Mouse (Mus musculus): ENCODE measurements at regions not wholly inside any gene's neighbourhood (a gene's known extent, or its start where the extent isn't known, plus 50 kb on each side); places are given as distances from the start of the nearest gene placed in this dataset.

DNA sequence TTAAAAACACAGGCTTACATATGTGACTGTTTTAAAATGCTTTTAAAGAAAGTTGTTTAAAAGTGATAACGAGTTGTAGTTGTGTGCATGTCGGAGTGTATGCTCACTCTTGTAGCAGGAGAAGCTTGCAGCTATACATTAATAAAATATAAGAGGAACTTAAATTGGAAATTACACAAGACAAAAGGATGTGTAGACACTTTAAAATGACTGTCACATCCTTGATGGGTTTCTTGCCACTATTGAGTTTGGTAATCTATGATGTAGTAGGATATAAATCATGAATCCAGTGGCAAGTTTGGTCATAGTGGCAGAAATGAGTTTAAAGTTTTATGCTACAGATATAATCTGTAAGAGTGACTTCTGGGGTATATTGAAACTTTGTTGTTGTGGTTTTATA lies 504.3 kb downstream of the Plcl1 start:
- Histone ChIP-seq H3K4me3 (replicated peaks; ENCODE audit: insufficient read depth, low read depth, low read length) (no peak overlapping the region), H3K4me1 (ENCODE audit: control insufficient read depth, insufficient read depth, low read length) (no peaks in the 10 kb centered on the region), H3K27ac (ENCODE audit: insufficient read depth, low read length) (no peak overlapping the region), H3K27me3 (ENCODE audit: control insufficient read depth, insufficient read depth, low read length) (no peaks in the 10 kb centered on the region)
- no peak for DNase-seq
- TF ChIP-seq POLR2A (IDR thresholded peaks at IDR 0.05; ENCODE audit: borderline replicate concordance, insufficient read depth, low read length) (no peak), CTCF (IDR thresholded peaks at IDR 0.05; ENCODE audit: borderline replicate concordance, insufficient read depth, low read depth, low read length) (no peak)
- 96% methylated on average over 2 of the region's 2 CpGs for WGBS

DNA sequence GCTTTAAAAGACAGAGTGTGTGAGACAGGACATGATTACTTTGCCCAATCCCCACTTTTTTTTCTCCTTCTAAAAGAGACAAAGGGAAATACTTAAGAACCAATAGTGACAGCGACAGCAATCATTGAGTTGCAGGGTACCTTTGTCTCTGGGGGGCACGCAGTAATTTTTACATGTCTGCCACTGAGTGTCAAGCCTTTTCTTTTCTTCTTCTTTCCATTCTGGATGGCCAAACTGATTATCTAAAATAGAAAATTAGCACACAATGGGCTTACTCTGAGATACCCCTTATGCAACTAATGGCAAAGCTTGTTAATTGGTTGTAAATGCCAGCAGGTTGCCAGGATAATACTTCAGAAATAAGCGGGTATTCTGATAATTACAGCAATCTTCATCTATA lies 508.6 kb downstream of the Plcl1 start:
- no peak overlapping the region for H3K27ac ChIP-seq (ENCODE audit: insufficient read depth, low read length)
- no peak overlapping the region for H3K4me3 ChIP-seq (replicated peaks; ENCODE audit: insufficient read depth, low read depth, low read length)
- DNase-seq = no peak
- 70% methylated on average over 3 of the region's 3 CpGs for WGBS
- TF ChIP-seq CTCF (IDR thresholded peaks at IDR 0.05; ENCODE audit: borderline replicate concordance, insufficient read depth, low read depth, low read length) (no peak), POLR2A (IDR thresholded peaks at IDR 0.05; ENCODE audit: borderline replicate concordance, insufficient read depth, low read length) (no peak)
- H3K4me1 ChIP-seq (ENCODE audit: control insufficient read depth, insufficient read depth, low read length) = no peaks in the 10 kb centered on the region
- no peaks in the 10 kb centered on the region for H3K27me3 ChIP-seq (ENCODE audit: control insufficient read depth, insufficient read depth, low read length)

DNA sequence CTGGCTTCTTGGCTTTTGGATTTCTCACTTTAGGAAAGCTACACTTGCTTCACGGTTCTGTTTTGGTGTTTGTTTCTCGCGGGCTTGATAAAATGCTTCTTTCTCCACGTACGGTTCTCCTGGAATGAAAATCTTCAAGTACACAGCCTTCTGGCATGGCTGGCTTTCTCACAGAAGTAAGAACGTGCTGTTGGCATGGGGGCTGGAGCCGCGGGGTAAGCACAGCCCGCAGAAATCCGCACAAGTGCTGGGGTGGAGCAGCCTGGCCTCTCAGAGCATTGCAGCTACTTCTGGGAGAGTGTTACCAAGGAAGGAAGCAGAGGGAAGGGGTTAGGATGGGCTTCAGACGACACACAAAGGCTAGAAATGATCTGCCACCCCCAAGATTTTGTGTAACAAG lies 510.2 kb downstream of the Plcl1 start:
- TF ChIP-seq CTCF (IDR thresholded peaks at IDR 0.05; ENCODE audit: borderline replicate concordance, insufficient read depth, low read depth, low read length) (no peak), POLR2A (IDR thresholded peaks at IDR 0.05; ENCODE audit: borderline replicate concordance, insufficient read depth, low read length) (no peak)
- Histone ChIP-seq H3K4me3 (replicated peaks; ENCODE audit: insufficient read depth, low read depth, low read length) (no peak overlapping the region), H3K27ac (ENCODE audit: insufficient read depth, low read length) (no peak overlapping the region), H3K4me1 (ENCODE audit: control insufficient read depth, insufficient read depth, low read length) (no peaks in the 10 kb centered on the region), H3K27me3 (ENCODE audit: control insufficient read depth, insufficient read depth, low read length) (no peaks in the 10 kb centered on the region)
- no peak for DNase-seq
- WGBS = 37% methylated on average over 11 of the region's 11 CpGs

DNA sequence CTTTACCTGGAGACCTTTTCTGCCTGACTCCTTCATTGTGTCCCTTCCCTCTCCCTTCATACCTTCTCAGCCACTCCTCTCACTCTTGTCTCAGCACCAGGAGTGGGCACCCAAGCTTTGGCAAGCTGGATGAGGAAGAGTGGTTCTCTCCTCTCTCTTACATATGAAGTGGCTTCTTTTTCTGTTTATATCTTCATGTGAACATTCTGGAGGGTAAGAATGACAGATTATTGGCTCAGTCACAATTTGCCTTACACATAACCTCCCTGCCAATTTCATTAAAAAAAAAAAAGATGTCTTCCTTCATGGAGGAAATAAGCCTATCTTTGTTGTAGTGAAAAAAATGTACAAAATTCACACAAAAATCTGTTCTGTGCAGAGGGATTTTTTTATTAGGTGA lies 513.8 kb downstream of the Plcl1 start:
- no peak for DNase-seq
- Histone ChIP-seq H3K4me3 (replicated peaks; ENCODE audit: insufficient read depth, low read depth, low read length) (no peak overlapping the region), H3K27me3 (ENCODE audit: control insufficient read depth, insufficient read depth, low read length) (no peaks in the 10 kb centered on the region), H3K4me1 (ENCODE audit: control insufficient read depth, insufficient read depth, low read length) (no peaks in the 10 kb centered on the region), H3K27ac (ENCODE audit: insufficient read depth, low read length) (no peak overlapping the region)
- no peak for TF ChIP-seq CTCF (IDR thresholded peaks at IDR 0.05; ENCODE audit: borderline replicate concordance, insufficient read depth, low read depth, low read length)
- no peak for TF ChIP-seq POLR2A (IDR thresholded peaks at IDR 0.05; ENCODE audit: borderline replicate concordance, insufficient read depth, low read length)

DNA sequence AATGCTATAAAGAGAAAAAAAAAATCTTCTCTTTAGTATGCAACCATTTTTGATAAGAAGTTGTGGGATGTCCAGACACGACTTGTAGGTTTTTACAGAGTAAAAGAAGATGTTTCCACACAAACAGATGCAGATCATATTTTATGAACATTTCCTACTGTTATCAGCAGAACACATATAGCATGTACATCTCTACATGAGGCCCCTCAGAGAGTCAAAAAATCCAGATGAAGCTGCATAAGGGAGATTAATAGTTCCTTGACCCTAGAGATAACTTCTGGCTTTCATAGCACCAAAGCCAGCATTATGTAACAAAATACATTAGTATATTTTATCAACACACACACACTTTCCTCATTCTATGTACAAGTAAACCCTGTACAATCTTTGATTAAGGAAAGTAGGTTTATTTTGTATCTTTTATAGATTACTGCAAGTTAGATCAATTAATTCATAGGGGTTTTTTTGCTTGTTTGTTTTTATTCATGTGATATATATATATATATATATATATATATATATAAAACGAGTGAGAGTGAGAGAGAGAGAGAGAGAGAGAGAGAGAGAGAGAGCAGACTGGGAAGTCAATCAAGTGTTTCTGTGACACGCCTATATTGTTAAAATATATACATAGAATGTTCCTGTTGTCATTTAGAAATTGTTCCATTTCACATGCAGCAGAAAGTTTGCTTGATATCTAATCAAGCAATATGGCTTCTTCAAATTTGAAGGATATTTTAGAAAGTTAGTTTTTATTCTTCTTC lies 541.2 kb downstream of the Plcl1 start:
- no peak for DNase-seq
- no peaks in the 10 kb centered on the region for H3K4me1 ChIP-seq (ENCODE audit: control insufficient read depth, insufficient read depth, low read length)
- no peak for TF ChIP-seq POLR2A (IDR thresholded peaks at IDR 0.05; ENCODE audit: borderline replicate concordance, insufficient read depth, low read length)
- TF ChIP-seq CTCF (IDR thresholded peaks at IDR 0.05; ENCODE audit: borderline replicate concordance, insufficient read depth, low read depth, low read length) = no peak
- no peaks in the 10 kb centered on the region for H3K27me3 ChIP-seq (ENCODE audit: control insufficient read depth, insufficient read depth, low read length)
- 65% methylated on average over 3 of the region's 3 CpGs for WGBS
- H3K27ac ChIP-seq (ENCODE audit: insufficient read depth, low read length) = no peak overlapping the region
- H3K4me3 ChIP-seq (replicated peaks; ENCODE audit: insufficient read depth, low read depth, low read length) = no peak overlapping the region

DNA sequence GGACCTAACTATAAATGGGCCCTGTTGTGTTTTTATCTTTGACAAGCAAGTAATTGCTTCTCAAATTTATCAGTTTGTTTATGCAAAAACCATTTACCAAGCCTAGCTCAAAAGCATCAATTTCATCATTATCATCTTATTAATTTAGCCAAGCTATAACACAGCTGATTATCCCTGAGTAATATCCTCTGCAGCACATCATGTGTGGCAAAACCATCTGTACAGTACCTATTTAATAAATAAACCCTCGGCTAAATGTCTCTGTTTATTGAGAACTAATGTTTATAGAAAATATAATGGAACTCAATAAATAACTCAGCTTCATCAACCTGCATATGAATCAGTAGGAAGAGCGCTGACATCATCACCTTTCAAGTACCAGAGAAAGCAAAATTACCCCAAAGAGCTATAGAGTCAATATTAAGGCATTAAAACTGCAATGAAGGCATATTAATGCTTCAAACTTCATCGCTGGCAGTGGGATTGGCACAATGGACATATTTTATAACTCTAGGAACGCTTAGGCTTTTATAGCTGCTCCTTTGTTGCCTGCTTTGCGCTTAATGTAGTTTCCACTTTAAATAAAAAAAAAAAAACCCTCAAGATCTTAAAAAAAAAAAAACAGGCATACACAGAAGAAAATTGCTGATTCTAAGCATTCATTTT lies 542.0 kb downstream of the Plcl1 start:
- TF ChIP-seq CTCF (IDR thresholded peaks at IDR 0.05; ENCODE audit: borderline replicate concordance, insufficient read depth, low read depth, low read length) (no peak), POLR2A (IDR thresholded peaks at IDR 0.05; ENCODE audit: borderline replicate concordance, insufficient read depth, low read length) (no peak)
- 80% methylated on average over 5 of the region's 5 CpGs for WGBS

DNA sequence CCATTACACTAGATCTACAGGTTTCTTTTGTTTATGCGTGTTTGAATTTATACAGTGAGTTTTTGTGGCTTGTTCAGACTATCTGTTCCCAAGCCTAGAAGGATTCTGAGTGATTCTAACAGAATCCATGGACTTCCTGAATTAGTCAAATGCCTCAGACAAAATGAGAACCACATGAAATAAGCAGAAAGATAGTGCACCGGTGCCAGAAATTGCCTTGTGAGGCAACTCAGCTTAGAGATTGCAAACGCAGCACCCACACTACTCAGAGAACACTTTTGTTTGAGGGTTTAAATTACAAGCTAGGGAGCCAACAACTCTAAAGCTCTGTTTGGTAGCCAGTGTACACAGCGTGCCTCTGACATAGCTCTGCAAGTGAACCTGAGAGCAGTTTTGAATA lies 543.9 kb downstream of the Plcl1 start:
- WGBS = 92% methylated on average over 4 of the region's 4 CpGs
- Histone ChIP-seq H3K27me3 (ENCODE audit: control insufficient read depth, insufficient read depth, low read length) (no peaks in the 10 kb centered on the region), H3K27ac (ENCODE audit: insufficient read depth, low read length) (no peak overlapping the region), H3K4me1 (ENCODE audit: control insufficient read depth, insufficient read depth, low read length) (no peaks in the 10 kb centered on the region), H3K4me3 (replicated peaks; ENCODE audit: insufficient read depth, low read depth, low read length) (no peak overlapping the region)
- DNase-seq = no peak
- TF ChIP-seq CTCF (IDR thresholded peaks at IDR 0.05; ENCODE audit: borderline replicate concordance, insufficient read depth, low read depth, low read length) (no peak), POLR2A (IDR thresholded peaks at IDR 0.05; ENCODE audit: borderline replicate concordance, insufficient read depth, low read length) (no peak)

More for the DNA sequence above, 542.0 kb downstream of the Plcl1 start:
- H3K4me3 ChIP-seq (replicated peaks; ENCODE audit: insufficient read depth, low read depth, low read length) = no peak overlapping the region
- H3K27me3 ChIP-seq (ENCODE audit: control insufficient read depth, insufficient read depth, low read length) = no peaks in the 10 kb centered on the region
- no peak overlapping the region for H3K27ac ChIP-seq (ENCODE audit: insufficient read depth, low read length)
- no peak for DNase-seq
- H3K4me1 ChIP-seq (ENCODE audit: control insufficient read depth, insufficient read depth, low read length) = no peaks in the 10 kb centered on the region
